Mouse (Mus musculus): ENCODE measurements around the gene Kif18b.
A peak's percentile ranks its signal among the peaks of the same experiment; 100 is the strongest.

Kif18b gene

GRCm38 (mm10) chr11:102881314-102882198 is 43.4 kb downstream of the Kif18b start:
- no peak for DNase-seq (ENCODE audit: low spot score in 2 of 2)

- DNase-seq (ENCODE audit: low spot score in 2 of 2) = peak; percentile 93 to 96
Measured at GRCm38 (mm10) chr11:102880585-102881313, 44.2 kb downstream of the Kif18b start, which contains the start of the genes Eftud2 and Ccdc103. Eftud2 (minus strand) TSS chr11:102880985. Ccdc103 (plus strand) TSS chr11:102881204.

GRCm38 (mm10) chr11:102879558-102879957 is 45.4 kb downstream of the Kif18b start:
- DNase-seq (ENCODE audit: low spot score in 2 of 2) = no peak

GRCm38 (mm10) chr11:102874801-102875334 is 50.1 kb downstream of the Kif18b start:
- DNase-seq (ENCODE audit: low spot score in 2 of 2) = no peak

- no peak for DNase-seq (ENCODE audit: low spot score in 2 of 2)
Measured at GRCm38 (mm10) chr11:102864272-102864671, 60.7 kb downstream of the Kif18b start.

- DNase-seq (ENCODE audit: low spot score in 2 of 2) = no peak
Measured at GRCm38 (mm10) chr11:102859933-102860332, 65.0 kb downstream of the Kif18b start.

- no peak for DNase-seq (ENCODE audit: low spot score in 2 of 2)
Measured at GRCm38 (mm10) chr11:102858951-102859350, 66.0 kb downstream of the Kif18b start.

GRCm38 (mm10) chr11:102855941-102856340 is 69.0 kb downstream of the Kif18b start:
- DNase-seq (ENCODE audit: low spot score in 2 of 2) = no peak
